Mouse (Mus musculus) embryo, embryonic 11 days (tissue): Measurements from ENCODE around the gene Cd69.

Experiments
- DNase-seq: peaks from one replicate; pipeline ENCODE4 v3.0.0-alpha.2; 2015

Gene Cd69

GRCm38 (mm10) chr6:129275220-129275619 lies at the start of gene Cd69:
Cd69 (minus strand) TSS chr6:129275436.
- DNase-seq: no peak

GRCm38 (mm10) chr6:129319331-129319730 lies 44.1 kb upstream of the Cd69 start:
- no peak for DNase-seq

GRCm38 (mm10) chr6:129318395-129318794 lies 43.2 kb upstream of the Cd69 start:
- DNase-seq: no peak

- DNase-seq: no peak
Observed at GRCm38 (mm10) chr6:129316463-129316862, 41.2 kb upstream of the Cd69 start.

GRCm38 (mm10) chr6:129315698-129316097 lies 40.5 kb upstream of the Cd69 start:
- DNase-seq: no peak

- DNase-seq: no peak
Observed at GRCm38 (mm10) chr6:129314655-129315168, 39.5 kb upstream of the Cd69 start.

- no peak for DNase-seq
Observed at GRCm38 (mm10) chr6:129312499-129312898, 37.3 kb upstream of the Cd69 start.

- DNase-seq: no peak
Observed at GRCm38 (mm10) chr6:129304180-129304579, 28.9 kb upstream of the Cd69 start.

GRCm38 (mm10) chr6:129288708-129289107 lies 13.5 kb upstream of the Cd69 start:
- no peak for DNase-seq

- no peak for DNase-seq
Observed at GRCm38 (mm10) chr6:129284384-129285104, 9.3 kb upstream of the Cd69 start.

- no peak for DNase-seq
Observed at GRCm38 (mm10) chr6:129283271-129283670, 8.0 kb upstream of the Cd69 start.

- DNase-seq: no peak
Observed at GRCm38 (mm10) chr6:129276483-129276882, 1.2 kb upstream of the Cd69 start.

- DNase-seq: no peak
Observed at GRCm38 (mm10) chr6:129275624-129276203, 478 bp upstream of the Cd69 start.

GRCm38 (mm10) chr6:129274476-129274875 lies 760 bp downstream of the Cd69 start:
- no peak for DNase-seq

GRCm38 (mm10) chr6:129273662-129274061 lies 1.6 kb downstream of the Cd69 start:
- DNase-seq: no peak

GRCm38 (mm10) chr6:129266438-129267022 lies 8.7 kb downstream of the Cd69 start:
- DNase-seq: no peak

- no peak for DNase-seq
Observed at GRCm38 (mm10) chr6:129265821-129266220, 9.4 kb downstream of the Cd69 start.

- no peak for DNase-seq
Observed at GRCm38 (mm10) chr6:129260940-129261339, 14.3 kb downstream of the Cd69 start.

GRCm38 (mm10) chr6:129260034-129260433 lies 15.2 kb downstream of the Cd69 start:
- no peak for DNase-seq

GRCm38 (mm10) chr6:129256018-129256417 lies 19.2 kb downstream of the Cd69 start:
- peak; percentile 43 for DNase-seq

- peak; percentile 71 for DNase-seq
Observed at GRCm38 (mm10) chr6:129254949-129255602, 20.2 kb downstream of the Cd69 start.

GRCm38 (mm10) chr6:129254314-129254713 lies 20.9 kb downstream of the Cd69 start:
- no peak for DNase-seq

- DNase-seq: peak; percentile 13
Observed at GRCm38 (mm10) chr6:129248243-129248642, 27.0 kb downstream of the Cd69 start.

- DNase-seq: no peak
Observed at GRCm38 (mm10) chr6:129246992-129247391, 28.2 kb downstream of the Cd69 start.
